Mouse (Mus musculus) limb, embryonic 11.5 days (tissue): ENCODE measurements at regions not wholly inside any gene's neighbourhood (a gene's known extent, or its start where the extent isn't known, plus 50 kb on each side); places are given as distances from the start of the nearest gene placed in this dataset.

Experiments used
- ATAC-seq: fragments of 200-750 bp; cut with Nextera tagmentation; 2 replicates; pipeline ENCODE4 v1.8.0; 2017; ENCODE audit warnings: low read depth; ENCODE audit not compliant: insufficient number of reproducible peaks, low FRiP score, low TSS enrichment
- DNase-seq: peaks from one replicate; pipeline ENCODE4 v3.0.0-alpha.2; 2015; ENCODE audit warnings: low spot score
- H3K27ac ChIP-seq: fragments of 300-500 bp; sonication (generic); replicated peaks from 2 replicates; pipeline ENCODE4 v1.5.1; 2014; ENCODE audit warnings: low read depth, mild to moderate bottlenecking, low read length
- H3K27me3 ChIP-seq: fragments of 300-500 bp; sonication (generic); 2 replicates; pipeline ENCODE4 v1.6.1; 2014; ENCODE audit warnings: mild to moderate bottlenecking, low read length, mixed read lengths; ENCODE audit not compliant: control insufficient read depth, insufficient read depth
- H3K36me3 ChIP-seq: fragments of 300-500 bp; sonication (generic); 2 replicates; pipeline ENCODE4 v1.6.1; 2014; ENCODE audit warnings: mild to moderate bottlenecking, low read length, moderate library complexity, mixed read lengths; ENCODE audit not compliant: control insufficient read depth, insufficient read depth
- H3K4me1 ChIP-seq: fragments of 300-500 bp; sonication (generic); 2 replicates; pipeline ENCODE4 v1.6.1; 2014; ENCODE audit warnings: low read length, mixed read lengths; ENCODE audit not compliant: control insufficient read depth, insufficient read depth
- H3K4me2 ChIP-seq: fragments of 300-500 bp; sonication (generic); 2 replicates; pipeline ENCODE4 v1.6.1; 2014; ENCODE audit warnings: low read depth, mild to moderate bottlenecking, moderate library complexity; ENCODE audit not compliant: severe bottlenecking
- H3K4me3 ChIP-seq: fragments of 300-500 bp; sonication (generic); 2 replicates; pipeline ENCODE4 v1.5.1; 2014; ENCODE audit warnings: low read depth, low read length
- H3K9ac ChIP-seq: fragments of 300-500 bp; sonication (generic); 2 replicates; pipeline ENCODE4 v1.6.1; 2014; ENCODE audit warnings: mild to moderate bottlenecking, low read length
- H3K9me3 ChIP-seq: fragments of 300-500 bp; sonication (generic); 2 replicates; pipeline ENCODE4 v1.6.1; 2016; ENCODE audit warnings: low read length; ENCODE audit not compliant: control insufficient read depth
- WGBS: fragments of 180-500 bp; shearing (Covaris S2); extraction: QIAGEN DNeasy Blood & Tissue Kit; methylation state at CpG from one replicate; pipeline ENCODE4 v1.1.7; 2014; 5-methylcytosine and 5-hydroxymethylcytosine counted together

- H3K9me3 ChIP-seq = no peaks in the 10 kb centered on the region
- no peak overlapping the region for H3K4me2 ChIP-seq
- H3K36me3 ChIP-seq = no peaks in the 10 kb centered on the region
- H3K4me3 ChIP-seq = no peak overlapping the region
- no peaks in the 10 kb centered on the region for H3K4me1 ChIP-seq
- WGBS = 65% methylated on average over 3 of the region's 3 CpGs
- H3K9ac ChIP-seq = no peak overlapping the region
- H3K27me3 ChIP-seq = no peaks in the 10 kb centered on the region
- ATAC-seq (no peak), DNase-seq (no peak)
- H3K27ac ChIP-seq = no peak overlapping the region
These were observed 644.9 kb upstream of the Tle4 start for GRCm38 (mm10) chr19:15242781-15243180.

GRCm38 (mm10) chr19:15230129-15230927, 632.5 kb upstream of the Tle4 start:
- 46% methylated on average over 2 of the region's 2 CpGs for WGBS
- no peak overlapping the region for H3K9ac ChIP-seq
- H3K4me3 ChIP-seq = no peak overlapping the region
- H3K9me3 ChIP-seq = no peaks in the 10 kb centered on the region
- no peak overlapping the region for H3K4me2 ChIP-seq
- no peaks in the 10 kb centered on the region for H3K36me3 ChIP-seq
- ATAC-seq (no peak), DNase-seq (no peak)
- H3K27me3 ChIP-seq = no peaks in the 10 kb centered on the region
- no peak overlapping the region for H3K27ac ChIP-seq
- no peaks in the 10 kb centered on the region for H3K4me1 ChIP-seq

- no peak overlapping the region for H3K4me2 ChIP-seq
- no peaks in the 10 kb centered on the region for H3K27me3 ChIP-seq
- H3K36me3 ChIP-seq = no peaks in the 10 kb centered on the region
- H3K9ac ChIP-seq = no peak overlapping the region
- WGBS = 90% methylated on average over 3 of the region's 3 CpGs
- no peak overlapping the region for H3K4me3 ChIP-seq
- no peak for DNase-seq
- no peaks in the 10 kb centered on the region for H3K9me3 ChIP-seq
- no peak for ATAC-seq
- H3K4me1 ChIP-seq = no peaks in the 10 kb centered on the region
- no peak overlapping the region for H3K27ac ChIP-seq
These were observed 619.5 kb upstream of the Tle4 start for GRCm38 (mm10) chr19:15217387-15217786.

GRCm38 (mm10) chr19:15214651-15215050, 616.8 kb upstream of the Tle4 start:
- no peak overlapping the region for H3K4me2 ChIP-seq
- no peak for DNase-seq
- H3K36me3 ChIP-seq = no peaks in the 10 kb centered on the region
- H3K4me1 ChIP-seq = no peaks in the 10 kb centered on the region
- no peak for ATAC-seq
- H3K27me3 ChIP-seq = no peaks in the 10 kb centered on the region
- no peak overlapping the region for H3K27ac ChIP-seq
- H3K9ac ChIP-seq = no peak overlapping the region
- WGBS = 72% methylated on average over 3 of the region's 3 CpGs
- no peaks in the 10 kb centered on the region for H3K9me3 ChIP-seq
- no peak overlapping the region for H3K4me3 ChIP-seq

GRCm38 (mm10) chr19:15212881-15213280, 615.0 kb upstream of the Tle4 start:
- Histone ChIP-seq H3K4me1 (no peaks in the 10 kb centered on the region), H3K4me3 (no peak overlapping the region), H3K27me3 (no peaks in the 10 kb centered on the region), H3K36me3 (no peaks in the 10 kb centered on the region), H3K4me2 (no peak overlapping the region), H3K27ac (no peak overlapping the region), H3K9me3 (no peaks in the 10 kb centered on the region), H3K9ac (no peak overlapping the region)
- WGBS = 48% methylated on average over 5 of the region's 5 CpGs
- DNase-seq (no peak), ATAC-seq (no peak)

GRCm38 (mm10) chr19:15203039-15203438, 605.2 kb upstream of the Tle4 start:
- no peaks in the 10 kb centered on the region for H3K9me3 ChIP-seq
- no peak overlapping the region for H3K4me2 ChIP-seq
- WGBS = 94% methylated on average over 1 of the region's 1 CpGs
- no peak overlapping the region for H3K27ac ChIP-seq
- no peaks in the 10 kb centered on the region for H3K36me3 ChIP-seq
- no peak overlapping the region for H3K4me3 ChIP-seq
- no peak for ATAC-seq
- DNase-seq = no peak
- no peaks in the 10 kb centered on the region for H3K27me3 ChIP-seq
- H3K9ac ChIP-seq = no peak overlapping the region
- H3K4me1 ChIP-seq = no peaks in the 10 kb centered on the region

- no peak overlapping the region for H3K27ac ChIP-seq
- H3K4me3 ChIP-seq = no peak overlapping the region
- no peaks in the 10 kb centered on the region for H3K4me1 ChIP-seq
- no peak overlapping the region for H3K4me2 ChIP-seq
- ATAC-seq (no peak), DNase-seq (no peak)
- H3K27me3 ChIP-seq = no peaks in the 10 kb centered on the region
- no peak overlapping the region for H3K9ac ChIP-seq
- H3K9me3 ChIP-seq = no peaks in the 10 kb centered on the region
- WGBS = 55% methylated on average over 3 of the region's 3 CpGs
- H3K36me3 ChIP-seq = no peaks in the 10 kb centered on the region
These were observed 603.4 kb upstream of the Tle4 start for GRCm38 (mm10) chr19:15201262-15201661.

GRCm38 (mm10) chr19:15200792-15201191, 602.9 kb upstream of the Tle4 start:
- Histone ChIP-seq H3K4me3 (no peak overlapping the region), H3K4me1 (no peaks in the 10 kb centered on the region), H3K27me3 (no peaks in the 10 kb centered on the region), H3K4me2 (no peak overlapping the region), H3K36me3 (no peaks in the 10 kb centered on the region), H3K9ac (no peak overlapping the region), H3K27ac (no peak overlapping the region), H3K9me3 (no peaks in the 10 kb centered on the region)
- 69% methylated on average over 4 of the region's 4 CpGs for WGBS
- ATAC-seq = no peak
- no peak for DNase-seq

- H3K4me2 ChIP-seq = no peak overlapping the region
- H3K9ac ChIP-seq = no peak overlapping the region
- no peak overlapping the region for H3K4me3 ChIP-seq
- ATAC-seq (no peak), DNase-seq (no peak)
- H3K4me1 ChIP-seq = no peaks in the 10 kb centered on the region
- no peak overlapping the region for H3K27ac ChIP-seq
- H3K9me3 ChIP-seq = no peaks in the 10 kb centered on the region
- H3K36me3 ChIP-seq = no peaks in the 10 kb centered on the region
- 56% methylated on average over 2 of the region's 2 CpGs for WGBS
- H3K27me3 ChIP-seq = no peaks in the 10 kb centered on the region
These were observed 602.5 kb upstream of the Tle4 start for GRCm38 (mm10) chr19:15200361-15200760.
